Mouse (Mus musculus) ES-Bruce4 (cell line): Measurements from ENCODE around the gene Kctd5. TPM values are rescaled to one million over a fixed set of nuclear protein-coding genes. Genes with fewer than 3 reads are reported as not detected.

ENCODE experiments used
- H3K27ac ChIP-seq: 2 replicates; pipeline ENCODE4 v1.5.1; 2012; ENCODE audit warnings: low read length, inconsistent platforms; ENCODE audit not compliant: insufficient read depth
- H3K27me3 ChIP-seq: 2 replicates; pipeline ENCODE4 v1.6.1; 2012; ENCODE audit warnings: mild to moderate bottlenecking, low read length, inconsistent platforms; ENCODE audit not compliant: control insufficient read depth, poor library complexity, insufficient read depth, severe bottlenecking
- H3K36me3 ChIP-seq: 2 replicates; pipeline ENCODE4 v1.6.1; 2012; ENCODE audit warnings: inconsistent platforms, mild to moderate bottlenecking, low read length, moderate library complexity; ENCODE audit not compliant: control insufficient read depth, poor library complexity, insufficient read depth, severe bottlenecking
- H3K4me1 ChIP-seq: one replicate; pipeline ENCODE4 v1.8.1; 2011; ENCODE audit warnings: low read length; ENCODE audit not compliant: control insufficient read depth, insufficient read depth
- H3K4me3 ChIP-seq: 2 replicates; pipeline ENCODE4 v1.5.1; 2011; ENCODE audit warnings: low read depth, mild to moderate bottlenecking, low read length
- H3K9ac ChIP-seq: 2 replicates; pipeline ENCODE4 v1.6.1; 2012; ENCODE audit warnings: low read depth, mild to moderate bottlenecking, inconsistent platforms; ENCODE audit not compliant: poor library complexity, severe bottlenecking
- H3K9me3 ChIP-seq: replicated peaks from 2 replicates; pipeline ENCODE4 v1.6.1; 2012; ENCODE audit warnings: mild to moderate bottlenecking, low read length, inconsistent platforms; ENCODE audit not compliant: control insufficient read depth, poor library complexity, insufficient read depth, severe bottlenecking
- CTCF ChIP-seq: IDR thresholded peaks from one replicate; pipeline ENCODE4 v1.8.1; 2011; ENCODE audit warnings: low read depth, low read length
- EP300 ChIP-seq: IDR thresholded peaks from 2 replicates; pipeline ENCODE4 v1.6.1; 2011; ENCODE audit warnings: low read depth, low read length; ENCODE audit not compliant: insufficient read depth
- POLR2A ChIP-seq: IDR thresholded peaks from one replicate; pipeline ENCODE4 v1.8.1; 2011; ENCODE audit warnings: low read length; ENCODE audit not compliant: insufficient read depth
- polyA plus RNA-seq: library from polyadenylated mRNA; stranded (reverse); fragments of >200 nt; gene quantifications from 2 replicates; pipeline ENCODE4 v1.2.4, GENCODE M21; 2011; ENCODE audit warnings: low read depth; ENCODE audit not compliant: missing spikeins, insufficient read depth, insufficient read length

Gene Kctd5
- polyA plus RNA-seq, 1 experiment, result 66.4 TPM

DNA sequence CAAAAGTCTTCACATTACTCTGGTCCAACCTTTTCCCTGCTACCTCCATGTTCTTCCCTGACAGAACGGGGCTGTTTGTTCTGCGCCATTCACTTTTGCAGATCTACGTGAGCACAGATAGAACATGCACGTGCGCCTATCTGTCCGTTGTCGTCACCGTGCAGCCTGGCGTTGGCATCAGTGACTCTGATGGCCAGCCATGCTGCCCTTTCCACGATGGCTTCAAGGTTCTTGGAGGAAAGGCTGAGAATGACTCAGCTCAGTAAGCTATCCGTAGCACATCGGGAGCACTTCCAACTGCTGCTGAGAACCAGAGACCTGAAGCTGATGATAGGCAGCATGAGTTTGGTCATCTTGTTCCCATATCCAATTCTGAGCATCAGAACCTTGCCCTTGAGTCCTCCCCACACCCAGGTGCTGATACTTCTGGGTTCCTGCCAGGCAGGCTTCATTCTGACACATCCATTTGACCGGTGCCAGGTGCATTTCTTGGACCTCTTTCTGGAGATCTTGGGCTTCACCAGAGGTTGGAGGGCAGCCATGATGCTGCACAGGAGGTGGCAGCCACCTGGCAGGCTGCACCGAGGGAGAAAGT is 69.1 kb downstream of the Kctd5 start:
- Histone ChIP-seq H3K27me3 (no peaks in the 10 kb centered on the region), H3K4me1 (no peaks in the 10 kb centered on the region), H3K27ac (no peak overlapping the region), H3K4me3 (no peak overlapping the region), H3K36me3 (no peaks in the 10 kb centered on the region), H3K9ac (no peak overlapping the region), H3K9me3 (no peaks in the 10 kb centered on the region)
- TF ChIP-seq POLR2A, result no peak
- no peak for TF ChIP-seq CTCF
- TF ChIP-seq EP300, result no peak

DNA sequence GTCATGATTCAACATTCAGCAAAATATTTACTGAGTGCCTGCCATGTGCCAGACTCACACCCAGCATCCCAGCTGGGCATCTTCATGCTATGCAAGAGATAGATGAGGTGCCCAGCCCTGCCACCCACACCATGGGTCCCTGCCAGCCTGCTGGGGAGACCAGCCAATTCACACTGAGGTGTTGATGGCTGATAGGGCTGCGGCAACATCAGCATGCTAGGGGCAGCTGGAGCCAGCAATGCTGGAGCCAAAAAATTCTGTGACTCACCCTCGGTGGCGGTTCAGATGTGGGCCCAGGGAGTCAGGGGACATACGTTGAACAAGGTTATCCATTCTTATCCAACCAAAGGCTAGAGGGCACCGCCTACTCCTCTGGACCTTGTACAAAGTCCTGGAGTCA is 72.9 kb downstream of the Kctd5 start:
- Histone ChIP-seq H3K9me3 (no peaks in the 10 kb centered on the region), H3K4me3 (no peak overlapping the region), H3K9ac (no peak overlapping the region), H3K27me3 (no peaks in the 10 kb centered on the region), H3K36me3 (no peaks in the 10 kb centered on the region), H3K27ac (no peak overlapping the region), H3K4me1 (no peaks in the 10 kb centered on the region)
- TF ChIP-seq POLR2A (no peak), EP300 (no peak), CTCF (no peak)

DNA sequence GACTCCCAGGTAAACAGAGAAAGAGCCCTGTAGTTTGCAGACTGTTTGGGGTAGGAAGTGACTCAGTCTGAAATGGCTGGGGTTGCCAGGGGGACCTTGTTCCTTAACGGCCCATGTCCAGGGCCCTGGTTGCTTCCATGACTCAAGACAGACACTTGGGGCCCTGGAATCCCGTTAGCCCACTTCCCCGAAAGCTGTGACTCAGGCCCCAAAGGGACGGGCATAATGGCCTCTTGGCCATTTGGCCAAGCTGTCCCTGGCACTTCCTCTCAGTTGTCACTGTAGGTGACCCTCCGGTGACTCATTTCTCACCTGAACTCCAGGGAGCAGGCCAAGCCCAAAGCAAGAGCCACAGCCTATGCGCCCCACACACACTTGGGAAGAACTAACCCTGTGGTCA is 74.9 kb downstream of the Kctd5 start:
- Histone ChIP-seq H3K36me3 (no peaks in the 10 kb centered on the region), H3K27me3 (no peaks in the 10 kb centered on the region), H3K9me3 (no peaks in the 10 kb centered on the region), H3K4me3 (no peak overlapping the region), H3K4me1 (no peaks in the 10 kb centered on the region), H3K27ac (no peak overlapping the region), H3K9ac (no peak overlapping the region)
- TF ChIP-seq POLR2A, result no peak
- TF ChIP-seq EP300, result no peak
- TF ChIP-seq CTCF, result no peak

DNA sequence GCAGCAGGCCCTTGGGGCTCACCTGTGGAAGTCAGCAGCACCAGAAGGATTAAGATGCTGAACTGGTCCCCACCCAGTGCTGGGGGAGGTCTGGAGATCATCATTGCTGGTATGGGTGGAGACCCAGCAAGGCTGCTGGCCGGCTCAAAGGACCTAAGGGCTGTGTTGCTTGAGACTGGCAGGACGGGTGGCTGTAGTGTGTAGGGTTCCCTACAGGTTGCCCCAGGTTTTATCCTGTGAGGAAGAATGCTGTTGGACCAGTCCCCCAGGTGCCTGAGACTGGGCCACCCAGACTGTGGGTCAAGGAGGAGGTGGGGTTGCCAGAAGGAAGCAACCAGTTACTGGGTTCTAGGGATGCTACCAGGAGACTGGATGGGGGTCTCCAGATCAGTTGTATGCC is 75.4 kb downstream of the Kctd5 start, which contains the start of gene Prss22:
Gene Prss22, minus strand, starts transcription at position 200 of the 400 bp plus-strand sequence.
- no peaks in the 10 kb centered on the region for H3K9me3 ChIP-seq
- H3K4me3 ChIP-seq, result no peak within 1 kb of the TSS
- no peaks in the 10 kb centered on the region for H3K27me3 ChIP-seq
- no peak within 1 kb of the TSS for H3K27ac ChIP-seq
- H3K36me3 ChIP-seq, result no peaks in the 10 kb centered on the region
- H3K4me1 ChIP-seq, result peaks cover 4% of the 10 kb centered on the region
- H3K9ac ChIP-seq, result no peak within 1 kb of the TSS
- no peak for TF ChIP-seq POLR2A
- TF ChIP-seq CTCF, result no peak
- TF ChIP-seq EP300, result no peak

Other genes starting within 250 kb of the Kctd5 start
- gene Elob, start 244.3 kb downstream of the Kctd5 start, polyA plus RNA-seq, result 398 and 458 TPM in 2 replicates
- 1.6 and 2.0 TPM in 2 replicates for gene Prss33, start 237.4 kb downstream of the Kctd5 start, polyA plus RNA-seq
- gene Prss32, start 229.6 kb downstream of the Kctd5 start, polyA plus RNA-seq, result not detected in 2 replicates
- 16.0 and 19.3 TPM in 2 replicates for gene Prss41, start 229.3 kb downstream of the Kctd5 start, polyA plus RNA-seq
- gene Prss21, start 205.4 kb downstream of the Kctd5 start, polyA plus RNA-seq, result not detected in 2 replicates
- not detected in 2 replicates for gene Dcpp1, start 192.6 kb downstream of the Kctd5 start, polyA plus RNA-seq
- gene Dcpp2, start 192.6 kb downstream of the Kctd5 start, polyA plus RNA-seq, result not detected in 2 replicates
- gene Dcpp3, start 156.0 kb downstream of the Kctd5 start, polyA plus RNA-seq, result not detected in 2 replicates
- not detected in 2 replicates for gene Sbp, start 131.8 kb downstream of the Kctd5 start, polyA plus RNA-seq
- not detected in 2 replicates for gene Sbpl, start 118.2 kb downstream of the Kctd5 start, polyA plus RNA-seq
- not detected in 2 replicates for gene Prss30, start 92.9 kb downstream of the Kctd5 start, polyA plus RNA-seq
- gene Prss22, start 75.4 kb downstream of the Kctd5 start, polyA plus RNA-seq, result 0.45 TPM in 1 of 2 replicates, not detected in the other
- gene Prss27, start 35.3 kb downstream of the Kctd5 start, polyA plus RNA-seq, result not detected in 2 replicates
- gene Pdpk1, start 77.4 kb upstream of the Kctd5 start, polyA plus RNA-seq, result 44.7 and 45.0 TPM in 2 replicates
- gene Amdhd2, start 90.3 kb upstream of the Kctd5 start, polyA plus RNA-seq, result 25.3 and 30.4 TPM in 2 replicates
- 254 and 307 TPM in 2 replicates for gene Atp6v0c, start 96.2 kb upstream of the Kctd5 start, polyA plus RNA-seq
- gene Tbc1d24, start 132.1 kb upstream of the Kctd5 start, polyA plus RNA-seq, result 14.4 and 16.6 TPM in 2 replicates
- 0.88 and 0.96 TPM in 2 replicates for gene Ntn3, start 136.0 kb upstream of the Kctd5 start, polyA plus RNA-seq
- 21.0 and 24.5 TPM in 2 replicates for gene Tedc2, start 147.4 kb upstream of the Kctd5 start, polyA plus RNA-seq
- gene Ccnf, start 178.0 kb upstream of the Kctd5 start, polyA plus RNA-seq, result 133 and 151 TPM in 2 replicates